Mouse (Mus musculus) stomach, embryonic 16.5 days (tissue): ENCODE measurements at regions not wholly inside any gene's neighbourhood (a gene's known extent, or its start where the extent isn't known, plus 50 kb on each side); places are given as distances from the start of the nearest gene placed in this dataset.

Experiments
- ATAC-seq: fragments of 200-750 bp; cut with Nextera tagmentation; 2 replicates; pipeline ENCODE4 v1.8.0; 2017; ENCODE audit warnings: moderate number of reproducible peaks, moderate TSS enrichment; ENCODE audit not compliant: insufficient read depth, low FRiP score
- H3K27ac ChIP-seq: fragments of 300-500 bp; sonication (generic); 2 replicates; pipeline ENCODE4 v1.5.1; 2014; ENCODE audit warnings: low read length
- H3K27me3 ChIP-seq: fragments of 300-500 bp; sonication (generic); 2 replicates; pipeline ENCODE4 v1.6.1; 2014; ENCODE audit warnings: low read length, control low read depth, mixed read lengths; ENCODE audit not compliant: control insufficient read depth, insufficient read depth
- H3K36me3 ChIP-seq: fragments of 300-500 bp; sonication (generic); 2 replicates; pipeline ENCODE4 v1.6.1; 2014; ENCODE audit warnings: low read length; ENCODE audit not compliant: control insufficient read depth, insufficient read depth
- H3K4me1 ChIP-seq: fragments of 300-500 bp; sonication (generic); 2 replicates; pipeline ENCODE4 v1.6.1; 2014; ENCODE audit warnings: low read length, control low read depth, mixed read lengths; ENCODE audit not compliant: control insufficient read depth, insufficient read depth
- H3K4me2 ChIP-seq: fragments of 300-500 bp; sonication (generic); 2 replicates; pipeline ENCODE4 v1.6.1; 2014; ENCODE audit warnings: low read depth, low read length, mixed read lengths
- H3K4me3 ChIP-seq: fragments of 300-500 bp; sonication (generic); replicated peaks from 2 replicates; pipeline ENCODE4 v1.5.1; 2014; ENCODE audit warnings: mild to moderate bottlenecking, low read length
- H3K9ac ChIP-seq: fragments of 300-500 bp; sonication (generic); 2 replicates; pipeline ENCODE4 v1.6.1; 2014; ENCODE audit warnings: low read length
- H3K9me3 ChIP-seq: fragments of 300-500 bp; sonication (generic); replicated peaks from 2 replicates; pipeline ENCODE4 v1.6.1; 2016; ENCODE audit warnings: low read length, control low read depth; ENCODE audit not compliant: control insufficient read depth
- WGBS: fragments of 180-500 bp; shearing (Covaris S2); extraction: QIAGEN DNeasy Blood & Tissue Kit; methylation state at CpG from one replicate; pipeline ENCODE4 v1.1.7; 2014; 5-methylcytosine and 5-hydroxymethylcytosine counted together

GRCm38 (mm10) chr15:97519919-97520345, 185.7 kb downstream of the Rpap3 start:
- 71% methylated on average over 8 of the region's 8 CpGs for WGBS
- no peak for ATAC-seq
- H3K4me3 ChIP-seq, result no peak overlapping the region
- no peaks in the 10 kb centered on the region for H3K4me1 ChIP-seq
- no peak overlapping the region for H3K4me2 ChIP-seq
- no peak overlapping the region for H3K27ac ChIP-seq
- no peaks in the 10 kb centered on the region for H3K36me3 ChIP-seq
- no peaks in the 10 kb centered on the region for H3K27me3 ChIP-seq
- no peak overlapping the region for H3K9ac ChIP-seq
- H3K9me3 ChIP-seq, result no peaks in the 10 kb centered on the region

DNA sequence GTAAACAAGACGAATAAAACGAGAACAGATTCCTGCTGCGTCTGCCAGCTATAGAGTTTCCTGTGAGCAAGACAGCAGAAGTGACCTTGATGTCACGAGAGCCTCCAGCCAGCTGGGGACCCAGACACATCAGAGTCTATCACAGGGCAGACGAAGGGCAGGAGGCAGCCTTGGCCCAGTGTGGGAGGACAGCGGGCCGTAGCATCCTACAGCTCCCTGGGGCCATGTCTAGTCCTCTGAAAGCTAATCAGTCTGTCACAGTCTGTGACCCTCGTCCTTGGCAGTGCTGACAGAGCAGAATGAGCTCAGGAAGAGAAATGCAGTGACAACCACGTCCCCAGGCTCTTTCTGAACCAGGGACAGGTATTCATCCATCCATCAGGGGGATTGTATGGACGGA, 187.7 kb downstream of the Rpap3 start:
- H3K4me2 ChIP-seq, result no peak overlapping the region
- no peak for ATAC-seq
- H3K4me3 ChIP-seq, result no peak overlapping the region
- no peaks in the 10 kb centered on the region for H3K36me3 ChIP-seq
- WGBS, result 66% methylated on average over 10 of the region's 10 CpGs
- no peak overlapping the region for H3K9ac ChIP-seq
- H3K27me3 ChIP-seq, result no peaks in the 10 kb centered on the region
- H3K9me3 ChIP-seq, result no peaks in the 10 kb centered on the region
- no peak overlapping the region for H3K27ac ChIP-seq
- no peaks in the 10 kb centered on the region for H3K4me1 ChIP-seq

DNA sequence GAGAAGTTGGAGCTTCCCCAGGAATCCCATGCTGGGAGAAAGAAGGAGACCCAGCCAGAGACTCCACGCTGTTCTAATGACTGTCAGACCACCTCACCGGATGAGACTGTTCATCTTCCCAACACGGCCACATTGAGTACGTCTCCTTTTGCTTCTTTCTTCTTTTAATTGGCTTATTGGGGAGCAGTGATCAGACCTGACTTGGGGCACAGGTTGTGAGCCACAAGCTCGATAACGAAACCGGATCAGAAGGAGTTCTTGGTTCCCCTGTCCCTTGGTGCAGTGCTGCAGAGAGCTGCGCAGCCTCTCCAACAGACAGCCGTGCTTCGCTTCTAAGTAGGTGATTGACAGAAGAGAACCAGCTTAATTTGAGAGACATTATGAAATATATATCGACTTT, 188.4 kb downstream of the Rpap3 start:
- no peak overlapping the region for H3K27ac ChIP-seq
- no peaks in the 10 kb centered on the region for H3K9me3 ChIP-seq
- no peak for ATAC-seq
- WGBS, result 93% methylated on average over 11 of the region's 11 CpGs
- H3K27me3 ChIP-seq, result no peaks in the 10 kb centered on the region
- H3K4me3 ChIP-seq, result no peak overlapping the region
- no peak overlapping the region for H3K9ac ChIP-seq
- no peak overlapping the region for H3K4me2 ChIP-seq
- no peaks in the 10 kb centered on the region for H3K4me1 ChIP-seq
- no peaks in the 10 kb centered on the region for H3K36me3 ChIP-seq

DNA sequence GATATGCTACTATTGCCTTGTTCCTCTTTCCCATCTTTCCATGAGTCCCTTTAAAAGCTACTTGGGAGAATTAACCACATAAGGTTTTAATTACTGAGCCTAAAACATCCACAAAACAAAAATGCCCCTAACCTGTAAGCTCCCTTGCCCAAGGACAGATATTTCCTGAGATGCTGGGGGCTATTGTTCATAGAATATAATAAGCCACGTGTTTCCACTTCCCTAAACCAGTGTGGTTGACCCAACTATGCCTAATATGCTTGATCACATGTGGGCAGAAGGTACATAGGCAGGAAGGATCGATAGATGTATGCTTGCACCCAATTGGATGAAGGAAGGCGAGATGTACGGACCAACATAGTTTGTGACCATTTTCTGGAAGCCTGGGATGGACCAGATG, 189.9 kb downstream of the Rpap3 start:
- Histone ChIP-seq H3K4me3 (no peak overlapping the region), H3K36me3 (no peaks in the 10 kb centered on the region), H3K9me3 (peaks cover 4% of the 10 kb centered on the region), H3K9ac (no peak overlapping the region), H3K27me3 (no peaks in the 10 kb centered on the region), H3K27ac (no peak overlapping the region), H3K4me1 (no peaks in the 10 kb centered on the region), H3K4me2 (no peak overlapping the region)
- WGBS, result 80% methylated on average over 4 of the region's 4 CpGs
- no peak for ATAC-seq

DNA sequence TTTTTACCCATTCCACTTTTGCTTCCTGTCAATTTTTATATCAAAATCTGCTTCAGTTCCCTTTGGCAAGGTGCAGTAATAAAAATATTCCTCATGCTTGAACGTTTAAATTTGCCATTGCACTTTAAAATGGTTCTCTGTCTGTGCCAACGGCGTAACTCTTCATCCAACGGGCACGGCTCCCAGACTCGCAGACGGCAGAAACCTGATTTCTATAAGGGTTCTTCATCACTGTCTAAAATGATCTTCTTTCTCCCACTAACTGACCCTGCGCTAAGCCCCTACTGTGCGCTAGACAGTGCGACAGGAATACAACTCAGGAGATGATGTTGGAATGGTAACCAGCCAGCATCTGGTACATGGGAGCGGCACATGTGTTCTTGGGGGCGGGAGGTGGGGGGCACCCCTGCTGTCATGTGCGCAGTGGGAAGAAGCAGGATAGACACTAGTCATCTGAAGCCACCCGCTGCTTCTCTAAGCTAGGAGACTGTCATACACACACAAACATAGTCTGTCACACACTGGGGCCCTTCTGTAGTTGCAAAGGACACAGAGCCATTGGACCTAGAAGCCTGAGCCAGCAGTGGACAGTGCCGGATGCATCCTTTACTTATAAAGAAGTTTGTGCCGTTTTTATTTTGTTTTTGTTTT, 197.8 kb downstream of the Rpap3 start:
- H3K27me3 ChIP-seq, result no peaks in the 10 kb centered on the region
- no peaks in the 10 kb centered on the region for H3K36me3 ChIP-seq
- H3K4me2 ChIP-seq, result no peak overlapping the region
- 92% methylated on average over 16 of the region's 16 CpGs for WGBS
- H3K9ac ChIP-seq, result no peak overlapping the region
- H3K9me3 ChIP-seq, result peaks cover 10% of the 10 kb centered on the region
- no peak overlapping the region for H3K27ac ChIP-seq
- no peaks in the 10 kb centered on the region for H3K4me1 ChIP-seq
- no peak for ATAC-seq
- no peak overlapping the region for H3K4me3 ChIP-seq

DNA sequence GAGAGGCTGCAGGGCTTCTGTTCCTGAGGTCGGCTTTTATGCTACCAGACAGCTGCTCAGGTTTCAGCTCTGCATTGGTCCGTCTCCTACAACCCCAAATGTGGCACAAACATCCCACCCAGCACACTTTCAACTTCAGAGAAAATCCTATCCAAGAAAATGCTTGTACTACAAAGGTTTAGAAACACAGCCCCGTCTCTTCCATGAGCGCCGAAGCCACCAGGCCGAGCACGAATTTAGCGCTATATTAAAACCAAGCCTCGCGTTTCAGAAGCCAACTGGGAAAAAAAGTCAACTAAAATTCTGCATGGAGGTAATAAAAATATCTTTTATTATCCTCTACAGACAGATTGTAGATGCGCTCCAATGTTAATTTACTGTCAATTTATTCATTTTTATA, 198.4 kb downstream of the Rpap3 start:
- no peaks in the 10 kb centered on the region for H3K27me3 ChIP-seq
- WGBS, result 93% methylated on average over 11 of the region's 11 CpGs
- H3K9me3 ChIP-seq, result peaks cover 10% of the 10 kb centered on the region
- no peak overlapping the region for H3K4me2 ChIP-seq
- H3K36me3 ChIP-seq, result no peaks in the 10 kb centered on the region
- no peak overlapping the region for H3K4me3 ChIP-seq
- no peak for ATAC-seq
- H3K9ac ChIP-seq, result no peak overlapping the region
- H3K27ac ChIP-seq, result no peak overlapping the region
- no peaks in the 10 kb centered on the region for H3K4me1 ChIP-seq

DNA sequence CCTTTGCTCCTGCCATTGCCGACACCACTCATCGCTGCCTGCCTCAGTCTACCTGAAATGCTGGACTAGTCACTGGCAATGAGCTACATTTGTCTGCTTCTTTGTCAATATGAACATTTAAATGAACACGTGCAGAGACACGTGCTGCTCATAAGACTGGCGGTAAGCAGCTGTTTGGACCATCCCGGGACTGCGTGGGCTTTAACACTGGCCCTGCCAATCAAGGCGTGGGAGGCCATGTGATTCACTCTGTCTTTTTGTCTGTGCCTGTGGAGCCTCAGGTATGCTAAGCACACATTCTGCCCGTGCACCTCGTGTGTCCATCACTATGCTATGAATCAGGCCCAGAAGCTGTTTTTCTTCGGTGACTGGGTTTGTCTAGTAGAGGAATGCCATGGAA, 199.9 kb downstream of the Rpap3 start:
- Histone ChIP-seq H3K4me1 (no peaks in the 10 kb centered on the region), H3K27me3 (no peaks in the 10 kb centered on the region), H3K9ac (no peak overlapping the region), H3K27ac (no peak overlapping the region), H3K9me3 (peaks cover 6% of the 10 kb centered on the region), H3K36me3 (no peaks in the 10 kb centered on the region), H3K4me2 (no peak overlapping the region), H3K4me3 (no peak overlapping the region)
- WGBS, result 87% methylated on average over 11 of the region's 11 CpGs
- ATAC-seq, result no peak

- ATAC-seq, result no peak
- 93% methylated on average over 1 of the region's 1 CpGs for WGBS
Observed at GRCm38 (mm10) chr15:97504325-97504724, 201.3 kb downstream of the Rpap3 start.

DNA sequence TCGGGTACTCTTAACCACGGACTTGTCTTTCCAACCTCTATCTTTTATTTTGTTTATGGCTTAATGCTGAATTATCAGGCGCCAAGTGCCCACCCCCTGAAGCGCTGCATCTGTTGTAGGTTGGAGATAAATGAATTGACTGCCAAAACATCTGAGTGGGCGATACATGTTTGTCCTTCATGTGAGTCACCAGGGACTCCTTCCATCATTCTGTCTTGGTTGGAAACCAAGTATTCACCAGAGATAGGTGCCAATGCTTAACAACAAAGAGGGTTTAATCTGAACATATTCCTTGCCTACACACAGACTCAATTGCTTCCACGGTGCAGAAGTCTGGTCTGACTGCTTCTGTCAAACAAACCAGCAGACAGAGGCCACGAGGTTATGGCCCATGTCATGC, 203.6 kb downstream of the Rpap3 start:
- Histone ChIP-seq H3K4me2 (no peak overlapping the region), H3K4me3 (no peak overlapping the region), H3K27ac (no peak overlapping the region), H3K27me3 (no peaks in the 10 kb centered on the region), H3K36me3 (no peaks in the 10 kb centered on the region), H3K4me1 (no peaks in the 10 kb centered on the region), H3K9ac (no peak overlapping the region), H3K9me3 (no peaks in the 10 kb centered on the region)
- ATAC-seq, result no peak
- 80% methylated on average over 7 of the region's 7 CpGs for WGBS

More at GRCm38 (mm10) chr15:97504325-97504724, 201.3 kb downstream of the Rpap3 start:
- Histone ChIP-seq H3K4me1 (no peaks in the 10 kb centered on the region), H3K4me2 (no peak overlapping the region), H3K9me3 (no peaks in the 10 kb centered on the region), H3K4me3 (no peak overlapping the region), H3K27ac (no peak overlapping the region), H3K27me3 (no peaks in the 10 kb centered on the region), H3K9ac (no peak overlapping the region), H3K36me3 (no peaks in the 10 kb centered on the region)
